Mouse (Mus musculus) c-Kit-positive CD71-positive TER-119-positive erythroid progenitor cells, embryonic 14.5 days (primary cell): ENCODE results near the gene Acsm2.
"Not testable (repeated sequence)": the region's sequence is repeated elsewhere in the genome, so short reads cannot be mapped to it uniquely, and the experiment has no call there.

Experiments used
- DNase-seq: peaks from one replicate; pipeline ENCODE4 v3.0.0-alpha.2; 2013; ENCODE audit warnings: low spot score

Gene Acsm2

GRCm38 (mm10) chr7:119562476-119562875, 8.3 kb downstream of the Acsm2 start:
- not testable (repeated sequence) for DNase-seq

- no peak for DNase-seq
These were observed 40.5 kb downstream of the Acsm2 start for GRCm38 (mm10) chr7:119594530-119595107.

DNA sequence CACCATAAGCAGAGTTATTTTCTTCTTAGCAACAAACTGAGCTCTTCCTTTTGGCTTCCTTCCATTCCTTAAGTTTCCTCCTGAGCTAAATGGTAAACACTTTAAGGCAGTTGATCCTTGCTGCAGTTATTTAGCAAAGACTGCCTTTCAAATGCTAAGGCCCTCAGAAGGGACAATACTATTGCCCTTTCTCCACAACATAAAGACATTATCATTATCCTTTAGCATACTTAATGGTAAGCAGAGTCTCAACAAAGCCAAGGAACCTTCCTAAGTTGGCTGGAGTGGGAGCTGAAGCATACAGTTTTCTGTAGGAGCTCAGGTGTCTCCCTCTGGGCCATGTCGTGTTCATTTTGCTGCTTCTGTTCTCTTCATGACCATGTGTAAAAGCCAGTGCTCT, 41.2 kb downstream of the Acsm2 start:
- no peak for DNase-seq

DNA sequence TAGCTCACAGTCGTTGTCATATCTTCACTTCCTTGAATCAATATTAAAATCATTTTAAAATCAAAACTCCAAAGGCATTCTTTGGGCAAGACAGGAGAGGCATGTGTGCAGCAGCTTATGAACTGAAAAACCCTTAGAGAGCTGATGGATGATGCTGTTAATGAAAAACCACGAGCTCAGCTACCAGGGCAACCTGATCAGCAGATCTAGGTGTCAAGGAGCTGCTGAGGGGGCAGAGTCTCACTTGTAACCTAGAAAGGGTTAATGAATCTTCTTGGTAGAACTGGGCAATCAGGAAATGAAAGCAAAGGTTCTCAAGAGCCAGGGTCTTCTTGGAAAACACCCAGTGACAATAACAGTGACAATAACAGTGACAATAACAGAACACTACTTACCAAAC, 42.4 kb downstream of the Acsm2 start:
- DNase-seq: no peak

- no peak for DNase-seq
These were observed 47.2 kb downstream of the Acsm2 start for GRCm38 (mm10) chr7:119601195-119601953.

DNA sequence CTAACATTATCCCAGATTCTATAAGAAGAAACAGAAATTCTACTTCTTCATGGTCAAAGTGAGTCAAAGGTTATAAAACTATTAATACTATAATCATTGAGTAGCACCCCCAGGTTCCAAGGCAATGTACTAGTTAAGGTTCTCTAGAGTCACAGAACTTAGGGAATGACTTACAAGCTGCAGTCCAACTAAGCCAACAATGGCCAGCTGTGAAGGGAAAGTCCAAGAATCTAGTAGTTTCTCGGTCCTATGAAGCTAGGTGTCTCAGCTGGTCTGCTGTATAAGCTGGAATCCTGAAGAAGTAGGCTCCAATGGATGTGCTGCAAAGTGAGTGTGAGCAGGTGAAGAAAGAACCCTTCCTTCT, 47.8 kb downstream of the Acsm2 start:
- no peak for DNase-seq

DNA sequence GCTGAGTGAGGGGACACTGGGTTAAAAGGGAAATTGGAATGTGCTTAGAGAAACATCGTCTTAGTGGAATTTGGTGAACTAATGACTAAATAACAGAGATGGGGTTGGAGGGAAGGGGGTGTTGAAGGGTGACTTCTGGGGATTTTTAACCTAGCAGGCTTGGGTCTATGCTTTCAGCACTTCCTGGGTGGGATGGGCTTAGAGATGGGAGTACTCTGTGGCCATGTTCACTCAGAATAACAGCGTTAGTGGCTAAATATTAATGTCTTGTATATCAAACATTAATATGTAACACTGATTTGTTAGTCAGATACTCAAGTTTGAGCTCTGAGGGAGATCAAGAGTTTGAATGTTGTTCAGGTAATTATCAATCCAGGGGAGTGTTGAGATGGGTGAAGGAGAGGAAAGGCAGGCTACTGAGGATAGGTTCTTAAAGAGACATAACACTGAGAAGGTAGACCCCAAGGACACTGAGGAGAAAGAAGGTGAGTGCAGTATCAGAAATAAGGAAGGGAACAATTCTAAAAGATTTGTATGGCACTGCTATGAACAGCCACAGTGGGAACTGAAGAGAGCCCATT, 50.9 kb downstream of the Acsm2 start:
- no peak for DNase-seq

GRCm38 (mm10) chr7:119605926-119606663, 52.0 kb downstream of the Acsm2 start:
- DNase-seq: no peak

- DNase-seq: no peak
These were observed 52.5 kb downstream of the Acsm2 start, which contains the start of gene Acsm1 for GRCm38 (mm10) chr7:119606664-119607076. Gene Acsm1, plus strand, starts transcription at chr7:119607026.

GRCm38 (mm10) chr7:119607796-119608515, 53.8 kb downstream of the Acsm2 start:
- no peak for DNase-seq

DNA sequence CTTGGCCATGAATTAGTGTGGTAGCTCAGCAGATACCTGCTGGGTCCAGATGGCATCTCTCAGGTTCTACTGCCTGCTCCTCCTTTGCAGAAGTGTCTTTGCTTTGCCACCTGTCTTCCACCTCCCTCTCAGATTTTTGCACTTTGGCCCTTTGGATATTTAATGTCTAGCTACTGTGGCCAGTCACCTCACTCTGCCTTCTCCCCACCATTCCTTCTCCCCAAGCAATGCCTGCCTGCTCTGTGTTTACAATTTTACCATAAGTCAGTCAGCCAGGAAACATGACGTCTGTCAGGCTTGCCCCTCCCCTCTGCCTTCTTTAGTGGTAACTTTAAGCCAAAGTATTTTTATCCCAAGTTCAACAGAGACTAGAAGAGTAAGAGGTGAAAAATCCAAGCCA, 62.4 kb downstream of the Acsm2 start:
- no peak for DNase-seq

- no peak for DNase-seq
These were observed 63.5 kb downstream of the Acsm2 start for GRCm38 (mm10) chr7:119617593-119617992.

GRCm38 (mm10) chr7:119618209-119618935, 64.2 kb downstream of the Acsm2 start:
- DNase-seq: no peak

DNA sequence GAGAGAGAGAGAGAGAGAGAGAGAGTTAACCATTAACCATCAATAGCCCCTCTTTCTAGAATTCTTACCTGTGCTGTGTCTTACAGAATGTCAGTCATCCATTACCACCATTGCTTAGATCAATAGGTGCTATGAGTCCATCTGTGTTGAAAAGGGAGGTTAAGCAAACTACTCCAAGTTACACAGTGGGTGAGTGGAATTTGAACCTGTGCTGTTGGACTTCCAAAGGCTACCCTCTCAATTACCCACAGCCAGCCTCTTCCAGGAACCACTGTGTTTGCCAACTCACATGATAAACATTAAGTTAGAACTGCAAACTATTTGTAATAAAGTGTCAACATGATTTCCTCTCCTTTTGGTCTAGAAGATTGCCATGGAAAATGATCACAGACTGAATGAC, 66.0 kb downstream of the Acsm2 start:
- DNase-seq: no peak

- no peak for DNase-seq
These were observed 84.6 kb downstream of the Acsm2 start for GRCm38 (mm10) chr7:119638773-119639172.

DNA sequence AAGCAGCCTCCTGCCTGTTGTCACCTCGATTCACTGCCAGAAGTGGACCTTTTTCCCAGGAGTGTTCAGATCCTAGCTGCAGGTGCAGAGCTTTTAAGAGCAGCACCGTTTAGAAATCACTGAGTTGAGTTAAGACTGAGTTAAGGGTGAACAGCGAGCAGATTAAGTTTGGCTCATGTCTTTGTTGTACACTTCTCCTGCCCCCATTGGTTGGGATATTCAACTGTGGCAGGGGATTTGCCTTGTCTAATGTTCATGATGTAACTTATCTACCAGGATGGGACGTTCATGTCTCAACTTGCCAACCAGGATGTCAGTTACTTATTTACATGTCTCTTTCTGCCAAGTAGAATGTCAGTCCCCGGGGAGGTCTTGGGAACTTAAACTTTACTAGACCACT, 88.2 kb downstream of the Acsm2 start:
- no peak for DNase-seq
